Mouse (Mus musculus): ENCODE measurements around the gene Tgm4. TPM values are rescaled to one million over a fixed set of nuclear protein-coding genes. Genes with fewer than 3 reads are reported as not detected.

Gene Tgm4
- polyA plus RNA-seq, 1 experiment from 2014 or later = 0.43 TPM

DNA sequence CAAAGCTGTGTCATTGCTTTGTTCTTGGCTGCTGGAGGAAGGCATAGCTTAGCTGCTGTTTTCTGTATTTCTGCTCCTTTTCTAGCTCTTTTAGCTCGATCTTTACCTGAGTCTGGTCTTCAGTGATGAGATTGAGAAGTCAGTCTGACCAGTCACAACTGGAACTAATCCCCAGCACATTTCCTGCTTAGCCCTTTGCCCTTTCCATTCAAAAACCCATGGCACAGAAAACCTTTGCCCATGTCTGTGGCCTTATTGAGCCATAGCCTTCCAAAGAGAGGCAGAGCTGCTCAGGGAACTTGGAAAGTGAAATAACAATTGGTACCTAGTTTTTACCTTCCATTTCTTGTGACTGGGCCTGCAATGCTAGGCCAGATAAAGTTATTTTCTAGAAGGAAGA is 81.0 kb downstream of the Tgm4 start:
- H3K4me3 ChIP-seq (ENCODE audit: low read depth, low read length) = no peak overlapping the region
- H3K9me3 ChIP-seq (replicated peaks; ENCODE audit: control insufficient read depth, low read length, poor library complexity, severe bottlenecking) = no peaks in the 10 kb centered on the region
- 85% methylated on average over 1 of the region's 1 CpGs for WGBS

More for the DNA sequence above, 81.0 kb downstream of the Tgm4 start:
- no peaks in the 10 kb centered on the region for H3K27me3 ChIP-seq (ENCODE audit: control insufficient read depth, insufficient read depth, low read depth, low read length)
- no peak for ATAC-seq
- H3K27ac ChIP-seq (ENCODE audit: low read length) = no peak overlapping the region
- H3K4me2 ChIP-seq (ENCODE audit: low read length) = no peak overlapping the region
- peaks cover 14% of the 10 kb centered on the region for H3K36me3 ChIP-seq (ENCODE audit: control insufficient read depth, insufficient read depth, low read length)
- H3K4me1 ChIP-seq (ENCODE audit: control insufficient read depth, insufficient read depth, low read length) = peaks cover 20% of the 10 kb centered on the region
- no peak overlapping the region for H3K9ac ChIP-seq (ENCODE audit: low read depth, low read length)

Other genes with a start within 250 kb of the Tgm4 start
- gene Tcaim, start 229.2 kb upstream of the Tgm4 start, polyA plus RNA-seq (2015; fragmentation: Nextera tagmentation; extraction: Ambion mirVana) = 9.3 and 9.9 TPM in 2 replicates
- 0.63 TPM in 1 of 2 replicates, not detected in the other for gene Gm35549, start 190.7 kb upstream of the Tgm4 start, polyA plus RNA-seq (2015; fragmentation: Nextera tagmentation; extraction: Ambion mirVana)
- gene Zfp445, start 168.7 kb upstream of the Tgm4 start, polyA plus RNA-seq (2015; fragmentation: Nextera tagmentation; extraction: Ambion mirVana) = 121 and 131 TPM in 2 replicates
- 4.7 and 4.9 TPM in 2 replicates for gene Zkscan7, start 149.0 kb upstream of the Tgm4 start, polyA plus RNA-seq (2015; fragmentation: Nextera tagmentation; extraction: Ambion mirVana)
- 16.8 and 19.7 TPM in 2 replicates for gene Zfp105, start 111.7 kb upstream of the Tgm4 start, polyA plus RNA-seq (2015; fragmentation: Nextera tagmentation; extraction: Ambion mirVana)
- gene 1110059G10Rik, start 83.7 kb upstream of the Tgm4 start, polyA plus RNA-seq (2015; fragmentation: Nextera tagmentation; extraction: Ambion mirVana) = 26.8 and 31.9 TPM in 2 replicates
- gene Kif15, start 83.7 kb upstream of the Tgm4 start, polyA plus RNA-seq (2015; fragmentation: Nextera tagmentation; extraction: Ambion mirVana) = 5.5 and 9.0 TPM in 2 replicates
- 29.5 and 30.1 TPM in 2 replicates for gene Tmem42, start 13.4 kb upstream of the Tgm4 start, polyA plus RNA-seq (2015; fragmentation: Nextera tagmentation; extraction: Ambion mirVana)
- 83.8 and 84.9 TPM in 2 replicates for gene Zdhhc3, start 78.5 kb downstream of the Tgm4 start, polyA plus RNA-seq (2015; fragmentation: Nextera tagmentation; extraction: Ambion mirVana)
- 71.4 and 73.1 TPM in 2 replicates for gene Exosc7, start 78.5 kb downstream of the Tgm4 start, polyA plus RNA-seq (2015; fragmentation: Nextera tagmentation; extraction: Ambion mirVana)
- 2.2 and 3.6 TPM in 2 replicates for gene Clec3b, start 116.2 kb downstream of the Tgm4 start, polyA plus RNA-seq (2015; fragmentation: Nextera tagmentation; extraction: Ambion mirVana)
- gene Cdcp1, start 181.3 kb downstream of the Tgm4 start, polyA plus RNA-seq (2015; fragmentation: Nextera tagmentation; extraction: Ambion mirVana) = 0.07 and 0.19 TPM in 2 replicates
- gene Tmem158, start 226.0 kb downstream of the Tgm4 start, polyA plus RNA-seq (2015; fragmentation: Nextera tagmentation; extraction: Ambion mirVana) = 30.1 and 35.8 TPM in 2 replicates